Mouse (Mus musculus): ENCODE results near the gene Rasgef1a. TPM values are rescaled to one million over a fixed set of nuclear protein-coding genes. Genes with fewer than 3 reads are reported as not detected.

The Rasgef1a gene
- under 1 TPM; 0.29 to 0.30 TPM for total RNA-seq (2021)
- long read RNA-seq, experiment 1, partial matches to known transcripts = 0 of 1 reads
- long read RNA-seq, experiment 1, other reads (novel, unspliced or antisense) = 0 of 1 reads
- long read RNA-seq, experiment 2 = 0 reads

DNA sequence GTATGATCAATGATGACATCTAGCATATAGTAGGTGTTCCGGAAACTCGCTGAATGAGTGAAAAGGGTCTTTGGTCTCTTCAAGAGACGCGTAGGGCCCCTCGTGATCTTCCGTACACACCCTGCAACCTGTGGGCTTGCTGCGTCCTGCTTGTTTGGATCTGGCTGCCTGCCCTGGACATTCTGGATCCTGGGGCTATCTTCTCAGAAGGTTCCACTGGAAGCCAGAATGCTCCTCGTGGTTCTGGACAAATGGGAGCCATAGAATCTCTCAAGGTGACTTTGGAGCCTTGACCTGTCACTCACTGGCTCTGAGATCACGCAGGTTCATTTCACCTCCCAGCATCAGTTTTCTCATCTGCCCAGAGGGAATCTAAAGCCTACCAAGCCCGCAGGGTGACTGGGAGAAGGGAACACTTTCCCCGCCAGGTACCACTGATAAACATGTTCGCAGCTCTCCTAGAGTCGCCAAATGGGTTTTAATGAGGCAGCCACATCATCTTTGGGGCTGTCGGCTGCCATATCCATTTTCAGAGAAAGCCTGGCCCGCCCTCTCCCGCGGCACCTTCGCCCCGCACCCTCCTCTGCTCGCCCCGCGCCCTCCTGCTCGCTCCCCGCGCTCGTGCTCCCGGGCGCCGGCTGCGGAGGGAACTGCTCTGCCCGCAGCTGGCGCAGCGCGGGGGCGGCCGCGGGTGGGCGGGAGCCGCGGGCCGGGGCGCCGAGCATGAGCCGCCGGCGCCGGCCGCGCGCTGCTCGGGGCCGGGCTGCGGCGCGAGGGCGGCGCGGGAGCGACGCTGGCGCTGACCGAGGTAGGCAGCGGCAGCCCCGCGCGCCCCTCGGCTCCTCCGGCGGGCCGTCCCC, at the start of gene Rasgef1a:
Rasgef1a (plus strand) TSS at position 683 of the 860 bp plus-strand sequence.
- DNase-seq (ENCODE audit: low spot score in 2 of 2) = no peak

DNA sequence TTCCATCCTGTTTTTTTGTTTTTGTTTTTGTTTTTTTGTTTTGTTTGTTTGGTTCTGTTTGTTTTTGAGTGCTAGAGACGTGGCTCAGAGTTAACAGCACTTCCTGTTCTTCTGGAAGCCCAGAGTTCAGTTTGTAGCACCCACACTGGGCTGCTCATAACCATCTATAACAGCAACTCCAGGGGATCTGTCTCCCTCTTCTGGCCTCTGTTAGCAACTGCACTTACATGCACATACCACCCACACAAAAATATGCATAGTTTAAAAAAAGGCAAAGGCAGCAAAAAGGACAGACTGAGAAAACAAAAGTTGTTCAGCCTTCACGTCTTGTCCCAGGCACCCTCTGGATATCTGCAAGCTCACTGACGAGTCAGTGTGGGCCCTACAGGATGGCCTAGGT, 48.0 kb upstream of the Rasgef1a start:
- DNase-seq (ENCODE audit: low spot score in 2 of 2) = no peak

DNA sequence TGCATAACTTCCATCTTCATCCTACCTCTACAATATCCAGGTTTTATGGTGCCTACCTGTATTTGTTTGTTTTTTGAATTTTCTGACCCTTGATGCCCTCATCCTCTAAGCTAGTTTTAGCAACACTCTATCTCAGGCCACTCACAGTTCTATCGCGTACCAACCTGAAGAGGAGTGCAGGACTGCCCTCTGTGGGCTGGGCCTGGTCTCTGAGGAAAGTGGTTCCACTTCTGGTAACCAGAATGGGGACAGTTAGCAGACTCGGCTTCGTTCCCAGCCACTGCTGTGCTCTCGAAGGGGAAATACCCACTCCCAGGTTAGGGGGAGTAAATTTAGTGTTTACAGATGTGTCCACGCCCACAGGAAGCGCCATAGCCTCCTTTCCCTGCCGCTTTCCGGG, 44.5 kb upstream of the Rasgef1a start:
- no peak for DNase-seq (ENCODE audit: low spot score in 2 of 2)

DNA sequence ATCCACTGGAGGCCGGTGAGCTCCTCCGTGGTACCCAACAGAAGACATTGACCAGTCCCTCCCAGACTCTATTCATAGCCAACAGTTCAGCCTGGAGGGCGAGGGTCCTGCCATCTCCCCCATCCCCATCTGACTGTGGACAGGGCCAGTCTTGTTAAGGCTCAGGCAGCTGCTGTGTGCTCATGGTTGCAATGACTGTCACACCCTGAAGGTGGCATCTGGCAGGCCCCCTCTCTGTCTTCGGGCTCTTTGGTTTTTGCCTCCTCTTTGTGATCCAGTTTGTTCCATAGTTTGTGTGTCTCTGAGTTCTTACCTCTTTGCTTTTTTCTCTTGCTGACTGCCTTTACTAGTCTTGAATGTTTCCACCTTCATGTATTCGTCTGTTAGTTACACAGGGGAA, 24.1 kb upstream of the Rasgef1a start:
- no peak for DNase-seq (ENCODE audit: low spot score in 2 of 2)

DNA sequence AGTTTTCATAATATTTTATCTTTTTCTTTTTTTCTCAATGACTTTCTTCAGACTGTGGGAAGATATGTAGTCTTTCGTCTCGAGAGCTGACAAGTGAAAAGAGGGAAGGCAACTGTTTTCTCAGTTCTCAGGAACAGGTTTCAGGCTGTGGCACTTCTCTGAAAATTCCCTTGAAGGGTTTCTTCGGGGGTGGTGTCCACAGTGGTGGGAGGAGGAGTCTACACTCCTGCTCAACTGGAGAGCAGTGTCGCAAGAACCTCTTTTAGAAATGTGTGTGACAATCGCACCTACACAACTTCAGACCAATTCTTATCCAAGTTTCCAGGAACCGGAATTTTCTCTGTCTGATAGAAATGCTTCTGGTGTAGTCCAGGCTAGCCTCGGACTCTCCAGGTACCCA, 22.0 kb upstream of the Rasgef1a start:
- DNase-seq (ENCODE audit: low spot score in 2 of 2) = no peak

DNA sequence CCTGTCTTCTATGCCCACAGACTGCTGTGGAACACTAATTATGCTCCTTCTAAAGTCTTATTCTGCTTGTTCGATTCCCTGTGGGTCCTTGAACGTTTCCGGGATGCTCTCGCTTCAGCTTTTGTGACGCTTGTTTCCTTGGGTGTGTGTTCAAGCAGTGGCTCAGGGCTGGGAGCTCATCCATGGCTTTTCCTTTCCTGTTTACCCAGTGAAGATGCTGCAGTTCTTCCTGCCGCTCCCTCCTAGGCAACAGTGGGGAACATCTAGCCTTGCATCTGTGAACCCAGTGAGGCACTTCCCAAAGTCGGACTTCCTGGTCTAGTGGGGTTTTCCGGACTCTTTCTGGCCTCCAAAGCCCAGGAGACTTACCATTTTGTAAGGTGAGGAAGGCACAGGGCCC, 20.6 kb upstream of the Rasgef1a start:
- DNase-seq (ENCODE audit: low spot score in 2 of 2) = no peak

DNA sequence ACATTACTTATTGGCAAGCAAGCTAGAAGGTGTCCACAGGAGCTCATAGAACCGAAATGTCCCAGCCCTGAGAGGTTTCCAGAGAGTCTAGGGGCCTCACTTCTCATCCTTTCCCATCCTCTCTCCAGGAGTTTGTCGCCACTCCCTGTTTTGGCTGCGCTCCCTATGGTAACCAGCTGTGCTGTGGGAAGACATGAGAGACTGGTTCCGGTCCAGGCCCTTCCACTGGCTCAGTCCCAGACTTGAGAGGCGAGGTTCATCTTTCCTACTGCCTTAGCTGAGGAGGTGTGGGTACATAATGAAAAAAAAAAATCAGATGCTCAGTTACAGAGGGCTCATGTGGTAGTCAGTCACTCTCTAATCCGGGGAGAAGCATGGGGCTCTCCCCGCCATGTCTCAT, 19.9 kb upstream of the Rasgef1a start:
- no peak for DNase-seq (ENCODE audit: low spot score in 2 of 2)

DNA sequence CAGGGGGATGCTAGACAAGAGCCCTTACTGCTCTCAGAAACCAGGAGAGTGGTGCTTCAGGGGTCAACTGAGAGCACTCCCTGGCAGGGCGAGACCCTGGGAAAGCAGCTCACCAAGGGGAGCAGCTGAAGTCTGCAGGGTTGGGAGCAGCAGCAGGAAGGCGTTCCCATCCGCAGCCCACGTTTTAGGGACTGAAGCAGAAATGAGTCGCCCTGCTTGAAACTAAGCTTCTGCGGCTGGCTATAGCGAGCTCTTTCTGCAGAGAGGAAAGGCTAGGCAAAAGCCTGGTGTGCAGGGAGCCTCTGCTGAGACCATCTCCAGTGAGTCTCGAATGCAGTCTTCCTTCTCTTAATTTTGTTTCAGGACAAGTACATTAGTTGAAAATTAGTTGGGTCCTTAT, 19.3 kb upstream of the Rasgef1a start:
- DNase-seq (ENCODE audit: low spot score in 2 of 2) = no peak

DNA sequence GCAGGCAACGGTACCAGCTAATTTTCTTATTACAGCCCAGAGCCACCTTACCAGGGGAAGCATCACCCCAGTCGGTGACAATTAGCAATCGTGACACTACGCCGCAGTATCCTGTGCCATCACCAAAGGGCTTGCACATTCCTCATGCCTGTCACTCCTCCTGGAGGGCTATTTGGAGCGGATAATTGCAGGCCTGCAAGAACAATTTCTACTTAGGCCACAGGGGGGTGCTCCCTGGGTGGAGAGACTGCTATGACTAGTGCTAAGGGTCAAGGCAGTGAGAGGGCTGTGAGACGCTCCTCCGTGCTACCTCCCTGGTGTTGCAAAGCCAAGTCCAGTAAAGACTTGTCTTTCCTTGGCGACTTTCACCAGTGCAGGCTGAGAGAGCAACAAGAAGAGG, 16.1 kb upstream of the Rasgef1a start:
- DNase-seq (ENCODE audit: low spot score in 2 of 2) = no peak

DNA sequence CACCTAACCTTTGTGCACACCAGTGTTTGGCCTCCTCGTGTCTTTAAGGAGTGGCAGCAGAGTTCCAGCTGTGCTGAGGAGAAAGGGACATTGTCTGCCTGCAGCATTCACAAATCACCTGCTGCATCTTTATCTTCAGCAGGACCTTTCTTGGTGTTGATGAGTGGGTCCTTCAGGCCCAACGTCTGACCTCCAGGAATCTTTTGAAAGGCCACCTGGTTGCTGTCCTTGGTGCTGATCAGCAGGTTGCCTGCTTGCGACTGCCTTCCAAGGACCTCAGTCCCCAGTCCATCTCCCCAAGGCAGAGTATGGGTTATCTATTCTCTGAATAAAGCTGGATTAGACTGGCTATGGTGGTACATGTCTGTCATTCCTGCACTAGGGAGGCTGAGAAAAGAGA, 10.0 kb upstream of the Rasgef1a start:
- DNase-seq (ENCODE audit: low spot score in 2 of 2) = no peak

DNA sequence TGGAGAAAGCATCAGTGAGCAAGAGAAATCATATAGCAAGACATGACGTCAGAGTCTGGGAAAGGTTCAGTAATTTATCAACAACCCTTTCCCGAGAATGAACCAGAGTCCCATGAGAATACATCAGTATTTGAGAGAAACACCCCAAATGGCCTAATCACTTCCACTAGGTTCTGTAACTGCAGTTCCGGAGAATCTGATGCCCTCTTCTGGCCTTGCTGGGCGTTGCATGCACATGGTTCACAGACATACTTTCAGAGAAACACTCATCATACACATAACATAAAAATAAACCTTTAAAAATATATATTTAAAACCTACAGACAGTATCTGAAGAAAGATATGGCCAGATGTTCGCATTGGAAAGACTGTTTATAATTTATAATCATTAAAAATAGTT, 3.9 kb upstream of the Rasgef1a start:
- peak in 1 of 2 experiments; percentile 27 for DNase-seq (ENCODE audit: low spot score in 2 of 2)

DNA sequence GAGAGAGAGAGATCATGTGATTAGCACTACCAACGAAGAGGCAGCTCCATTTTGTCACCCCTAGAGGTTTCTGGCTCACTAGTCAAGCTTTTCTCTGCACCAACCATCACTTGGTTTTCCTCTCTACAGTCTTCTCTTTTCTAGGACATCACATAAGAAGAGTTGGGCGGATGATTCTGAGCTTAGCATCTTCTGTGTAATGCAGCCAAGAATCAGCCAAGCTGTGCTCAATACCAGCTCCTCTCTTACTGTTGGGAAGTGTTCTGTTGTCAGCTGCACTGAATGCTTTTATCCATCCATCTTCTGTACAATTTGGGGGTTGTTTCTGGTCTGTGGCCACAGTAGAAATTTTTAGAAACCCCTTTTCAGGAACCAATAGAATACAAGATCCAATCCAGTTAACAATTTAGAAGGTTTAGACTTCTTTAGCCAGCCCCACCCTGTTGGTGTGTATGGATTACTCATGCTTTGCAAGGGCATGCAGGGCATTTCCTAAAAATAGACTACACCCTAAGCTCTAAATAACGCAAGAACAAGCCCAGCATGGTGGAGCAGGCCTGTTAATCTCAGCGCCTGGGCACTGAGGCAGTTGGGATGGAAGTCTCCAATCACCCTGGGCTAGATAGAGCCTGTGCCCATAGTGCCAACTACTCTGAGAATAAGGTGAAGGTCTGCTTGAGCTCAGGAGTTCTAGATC, 3.2 kb upstream of the Rasgef1a start:
- no peak for DNase-seq (ENCODE audit: low spot score in 2 of 2)

DNA sequence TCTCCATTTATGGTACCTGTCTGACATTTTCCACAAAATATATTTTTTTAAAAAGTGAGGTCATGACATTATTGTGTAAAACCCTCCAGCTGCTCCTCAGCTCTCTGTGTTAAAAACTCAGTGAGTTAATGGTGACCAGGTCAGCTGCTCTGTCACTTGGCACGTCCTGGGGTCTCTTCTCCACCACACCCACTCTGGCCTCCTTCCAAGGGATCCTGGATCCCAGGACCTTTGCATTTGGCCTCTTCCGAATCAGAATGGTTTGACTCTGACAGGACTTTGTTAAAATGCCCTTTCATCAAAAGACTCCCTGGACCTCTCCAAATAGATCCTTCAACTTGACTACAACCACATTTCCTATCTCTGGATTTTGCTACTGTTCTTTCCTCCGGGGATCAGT, 982 bp upstream of the Rasgef1a start:
- no peak for DNase-seq (ENCODE audit: low spot score in 2 of 2)

DNA sequence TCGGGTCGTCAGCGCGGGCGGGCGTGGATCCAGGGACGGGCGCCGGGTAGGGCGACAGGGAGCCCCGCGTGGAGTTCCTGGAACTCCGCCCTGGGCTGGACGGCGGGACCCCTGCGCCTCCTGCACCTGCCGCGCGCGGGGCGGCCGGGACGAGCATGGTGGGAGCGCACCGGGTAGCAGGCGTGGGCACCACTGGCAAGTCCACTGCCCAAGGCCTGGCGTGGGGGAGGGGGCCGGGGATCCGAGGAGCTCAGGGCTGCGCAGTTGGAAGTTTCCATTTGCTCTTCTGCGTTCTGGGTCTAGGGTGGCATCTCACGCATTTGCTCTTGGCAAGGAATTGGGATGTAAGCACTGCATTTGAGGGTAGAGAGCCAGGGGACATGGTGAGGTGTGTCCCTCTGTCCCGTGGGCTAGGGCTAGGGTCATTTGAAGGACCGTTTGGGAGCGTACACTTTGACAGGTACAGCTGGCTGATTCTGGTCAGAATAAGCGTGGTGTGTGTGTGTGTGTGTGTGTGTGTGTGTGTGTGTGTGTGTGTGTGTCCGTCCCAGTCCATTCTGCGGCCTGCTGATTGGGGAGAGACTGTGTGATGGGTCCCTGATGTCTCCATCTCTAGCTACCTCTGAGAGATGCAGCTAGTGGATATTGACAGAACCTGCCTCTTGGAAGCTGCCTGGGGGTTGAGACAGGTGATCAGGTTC, 528 bp downstream of the Rasgef1a start:
- peak in 1 of 2 experiments; percentile 5 for DNase-seq (ENCODE audit: low spot score in 2 of 2)

DNA sequence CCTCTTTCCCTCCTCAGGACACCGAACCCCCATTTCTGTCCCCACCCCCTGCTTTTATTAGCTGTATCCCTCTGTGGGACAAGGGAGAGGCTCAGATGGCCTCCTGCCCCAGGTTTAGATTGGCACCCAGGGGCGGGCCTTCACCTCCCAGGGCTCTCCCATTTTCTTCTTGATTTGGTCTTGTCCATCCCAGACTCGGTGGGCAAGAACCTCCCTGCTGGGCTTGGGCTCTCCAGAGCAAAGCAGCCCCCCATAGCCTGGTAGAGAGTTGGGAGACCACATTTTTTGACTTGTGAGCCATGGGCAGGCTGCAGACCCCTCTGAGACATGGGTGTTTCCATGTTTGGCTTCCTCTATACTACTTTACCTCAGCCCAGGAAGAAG, 1.1 kb downstream of the Rasgef1a start:
- DNase-seq (ENCODE audit: low spot score in 2 of 2) = no peak

DNA sequence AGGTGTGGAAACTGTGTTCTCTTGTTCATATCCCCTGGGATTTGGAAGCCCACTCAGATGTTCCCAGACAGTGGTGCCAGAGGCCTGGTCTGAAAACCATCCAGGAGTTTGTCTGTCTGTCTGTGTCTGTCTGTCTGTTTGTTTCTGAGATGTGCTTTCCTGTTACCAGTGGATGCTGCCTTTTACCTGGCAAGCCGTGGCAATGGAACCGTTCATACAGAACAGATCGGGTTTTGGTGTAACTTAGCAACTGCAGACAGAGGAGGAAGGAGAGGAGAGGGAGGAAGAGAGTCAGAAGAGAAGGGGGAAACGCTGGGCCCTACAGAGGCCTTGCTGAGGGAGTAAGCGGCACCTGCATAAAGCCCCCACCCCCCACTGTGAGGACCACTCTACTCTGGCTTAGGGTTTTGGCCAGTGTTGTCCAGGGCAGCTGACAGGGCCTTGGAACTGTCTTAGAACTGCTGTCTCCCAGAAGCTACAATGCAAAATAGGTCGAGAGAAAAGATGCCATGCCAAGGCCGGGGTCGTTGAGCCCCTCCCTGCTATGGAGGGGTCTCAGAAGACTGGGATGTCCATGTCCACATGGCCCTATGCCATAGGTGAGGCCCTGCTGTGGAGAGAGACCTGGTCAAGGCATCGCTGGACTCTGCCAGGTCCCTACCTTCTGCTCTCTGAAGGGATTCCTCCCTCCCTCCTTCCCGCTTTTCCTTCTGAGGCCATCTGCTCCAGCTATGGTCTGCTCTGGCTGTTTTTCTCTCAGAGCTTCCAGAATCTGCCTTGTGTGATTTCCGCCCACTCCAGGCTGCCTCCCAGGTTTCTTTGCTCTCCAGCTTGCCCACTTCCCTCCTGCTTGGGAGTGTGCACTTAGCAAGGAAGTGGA, 2.0 kb downstream of the Rasgef1a start:
- DNase-seq (ENCODE audit: low spot score in 2 of 2) = no peak

DNA sequence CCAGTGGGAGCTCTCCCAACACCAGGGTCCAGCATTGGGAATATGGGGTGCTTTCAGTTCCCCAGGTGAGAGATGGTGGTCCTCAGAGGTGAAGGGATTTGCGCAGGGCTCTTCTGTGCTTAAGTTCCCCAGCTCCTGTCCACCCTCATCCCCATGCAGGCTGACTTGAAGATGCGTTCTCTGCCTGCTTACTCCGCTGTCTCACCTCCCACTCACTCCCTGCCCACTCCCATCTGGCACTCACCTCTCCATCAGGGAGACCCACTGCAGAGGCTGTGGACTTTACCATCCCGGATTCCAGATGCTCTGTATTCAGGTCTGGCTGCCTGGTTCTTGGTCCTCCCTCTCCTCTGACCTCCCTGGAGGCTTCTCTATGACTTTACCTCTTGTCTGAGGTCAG, 3.6 kb downstream of the Rasgef1a start:
- DNase-seq (ENCODE audit: low spot score in 2 of 2) = no peak

DNA sequence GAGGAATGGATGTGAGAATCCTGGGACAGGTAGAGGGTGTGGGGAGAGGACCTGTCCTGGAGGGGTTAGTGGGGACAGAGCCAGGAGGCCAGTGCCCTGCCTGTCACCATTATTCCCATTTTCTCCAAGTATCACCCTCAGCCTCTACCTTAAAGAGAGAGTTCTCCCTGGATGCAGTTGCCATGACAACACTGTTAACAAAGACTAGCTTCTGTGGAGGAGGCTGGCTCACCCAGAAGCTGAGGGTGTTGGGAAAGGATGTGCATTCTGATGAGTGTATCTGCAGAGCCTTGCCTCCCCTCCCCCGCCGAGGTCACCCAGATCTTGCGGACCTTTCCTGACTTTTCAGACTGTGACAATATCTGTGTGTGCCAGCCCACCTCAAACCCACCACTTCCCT, 4.7 kb downstream of the Rasgef1a start:
- DNase-seq (ENCODE audit: low spot score in 2 of 2) = no peak

DNA sequence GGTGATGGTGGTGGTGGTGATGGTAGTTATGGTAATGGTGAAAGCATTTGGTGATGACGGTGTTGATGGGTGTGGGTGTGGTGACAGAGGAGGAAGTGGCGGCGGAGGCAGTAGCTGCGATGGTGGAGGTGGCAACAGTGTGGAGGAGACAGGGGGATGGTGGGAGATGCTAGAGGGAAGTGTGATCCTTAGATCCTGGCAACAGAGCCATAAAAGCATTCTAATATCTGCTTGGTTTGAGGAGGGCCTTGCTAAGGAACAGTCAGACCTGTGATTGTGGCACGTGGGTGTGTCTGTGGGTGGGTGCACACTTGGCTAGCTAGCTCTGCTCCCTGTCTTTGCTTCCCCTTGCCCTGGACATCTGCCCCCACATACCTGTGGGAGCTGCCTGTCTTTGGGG, 7.4 kb downstream of the Rasgef1a start:
- DNase-seq (ENCODE audit: low spot score in 2 of 2) = no peak

DNA sequence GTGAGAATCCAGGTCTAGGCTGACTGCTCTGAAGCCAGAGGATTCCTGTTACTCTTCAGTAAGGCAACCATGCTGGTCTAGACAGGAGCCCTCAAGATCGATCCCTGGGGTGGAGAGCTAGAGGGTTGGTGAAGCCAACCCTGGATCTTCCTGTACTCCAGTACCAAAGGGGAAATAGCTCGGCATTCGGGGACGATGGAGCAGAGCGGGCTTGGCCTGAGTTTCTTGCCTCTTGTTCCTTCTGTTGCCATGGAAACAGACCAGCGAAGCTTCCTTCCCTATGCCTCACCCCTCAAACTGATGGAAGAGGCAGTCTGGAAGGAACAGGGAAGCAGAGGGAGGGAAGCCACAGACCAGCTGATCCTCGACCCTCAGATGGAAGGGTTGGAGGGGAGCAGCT, 8.3 kb downstream of the Rasgef1a start:
- DNase-seq (ENCODE audit: low spot score in 2 of 2) = no peak

Data from adrenal gland, adult 18-20 months (tissue).